Mouse (Mus musculus) hindbrain, embryonic 11.5 days (tissue): ENCODE measurements at regions not wholly inside any gene's neighbourhood (a gene's known extent, or its start where the extent isn't known, plus 50 kb on each side); places are given as distances from the start of the nearest gene placed in this dataset.

ENCODE experiments used
- ATAC-seq: fragments of 200-750 bp; cut with Nextera tagmentation; 2 replicates; pipeline ENCODE4 v1.8.0; 2017; ENCODE audit warnings: mild to moderate bottlenecking, moderate TSS enrichment, moderate library complexity; ENCODE audit not compliant: low FRiP score
- DNase-seq: peaks from one replicate; pipeline ENCODE4 v3.0.0-alpha.2; 2015; ENCODE audit warnings: low spot score
- H3K27ac ChIP-seq: fragments of 300-500 bp; sonication (generic); 2 replicates; pipeline ENCODE4 v1.5.1; 2014; ENCODE audit warnings: mild to moderate bottlenecking, low read depth, low read length
- H3K27me3 ChIP-seq: fragments of 300-500 bp; sonication (generic); 2 replicates; pipeline ENCODE4 v1.6.1; 2014; ENCODE audit warnings: mild to moderate bottlenecking, low read length, moderate library complexity, mixed read lengths; ENCODE audit not compliant: control insufficient read depth, insufficient read depth
- H3K36me3 ChIP-seq: fragments of 300-500 bp; sonication (generic); 2 replicates; pipeline ENCODE4 v1.6.1; 2014; ENCODE audit warnings: mild to moderate bottlenecking, low read length, moderate library complexity, mixed read lengths; ENCODE audit not compliant: control insufficient read depth, insufficient read depth
- H3K4me1 ChIP-seq: fragments of 300-500 bp; sonication (generic); replicated peaks from 2 replicates; pipeline ENCODE4 v1.6.1; 2014; ENCODE audit warnings: low read length, mixed read lengths; ENCODE audit not compliant: control insufficient read depth, insufficient read depth
- H3K4me2 ChIP-seq: fragments of 300-500 bp; sonication (generic); replicated peaks from 2 replicates; pipeline ENCODE4 v1.6.1; 2014; ENCODE audit warnings: mild to moderate bottlenecking, low read depth, low read length
- H3K4me3 ChIP-seq: fragments of 300-500 bp; sonication (generic); 2 replicates; pipeline ENCODE4 v1.5.1; 2014; ENCODE audit warnings: low read depth, low read length
- H3K9ac ChIP-seq: fragments of 300-500 bp; sonication (generic); 2 replicates; pipeline ENCODE4 v1.6.1; 2014; ENCODE audit warnings: low read depth, low read length
- H3K9me3 ChIP-seq: fragments of 300-500 bp; sonication (generic); 2 replicates; pipeline ENCODE4 v1.6.1; 2016; ENCODE audit warnings: low read length; ENCODE audit not compliant: control insufficient read depth
- WGBS: fragments of 180-500 bp; shearing (Covaris S2); extraction: QIAGEN DNeasy Blood & Tissue Kit; methylation state at CpG from one replicate; pipeline ENCODE4 v1.1.7; 2014; 5-methylcytosine and 5-hydroxymethylcytosine counted together

GRCm38 (mm10) chr7:72446911-72447310, 140.5 kb upstream of the Mctp2 start:
- Histone ChIP-seq H3K4me1 (no peaks in the 10 kb centered on the region), H3K36me3 (no peaks in the 10 kb centered on the region), H3K4me3 (no peak overlapping the region), H3K9ac (no peak overlapping the region), H3K4me2 (no peak overlapping the region), H3K9me3 (no peaks in the 10 kb centered on the region), H3K27me3 (no peaks in the 10 kb centered on the region), H3K27ac (no peak overlapping the region)
- ATAC-seq (no peak), DNase-seq (no peak)
- 89% methylated on average over 1 of the region's 1 CpGs for WGBS

DNA sequence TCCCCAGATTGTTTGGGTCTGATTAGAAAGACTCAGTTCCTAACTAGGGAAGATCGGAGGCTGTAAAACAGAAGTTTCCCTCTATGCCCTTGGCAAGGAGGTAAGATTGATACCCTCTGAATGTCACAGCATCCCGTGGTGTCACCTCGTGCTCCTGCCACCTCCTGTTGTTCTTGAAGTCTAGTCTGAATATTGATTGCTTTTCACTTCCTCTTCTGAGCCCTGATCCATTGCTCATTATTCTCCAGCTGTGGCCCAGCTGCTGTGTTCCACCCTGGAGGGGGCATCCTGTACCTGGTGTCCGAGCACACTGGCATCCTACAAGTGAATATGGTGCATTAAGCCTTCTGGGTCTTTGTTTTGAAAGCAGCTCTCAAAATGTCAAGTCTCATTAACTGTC, 156.6 kb upstream of the Mctp2 start:
- Histone ChIP-seq H3K4me2 (no peak overlapping the region), H3K4me3 (no peak overlapping the region), H3K36me3 (no peaks in the 10 kb centered on the region), H3K27ac (no peak overlapping the region), H3K27me3 (no peaks in the 10 kb centered on the region), H3K9me3 (no peaks in the 10 kb centered on the region), H3K9ac (no peak overlapping the region), H3K4me1 (no peaks in the 10 kb centered on the region)
- no peak for DNase-seq
- ATAC-seq = no peak
- 49% methylated on average over 4 of the region's 4 CpGs for WGBS

GRCm38 (mm10) chr7:72464658-72465057, 158.2 kb upstream of the Mctp2 start:
- H3K36me3 ChIP-seq = no peaks in the 10 kb centered on the region
- 84% methylated on average over 1 of the region's 1 CpGs for WGBS
- no peak overlapping the region for H3K27ac ChIP-seq
- no peak for ATAC-seq
- H3K4me3 ChIP-seq = no peak overlapping the region
- no peak overlapping the region for H3K4me2 ChIP-seq
- no peak overlapping the region for H3K9ac ChIP-seq
- H3K27me3 ChIP-seq = no peaks in the 10 kb centered on the region
- H3K9me3 ChIP-seq = no peaks in the 10 kb centered on the region
- no peak for DNase-seq
- H3K4me1 ChIP-seq = no peaks in the 10 kb centered on the region

- DNase-seq (no peak), ATAC-seq (no peak)
- Histone ChIP-seq H3K9ac (no peak overlapping the region), H3K27me3 (no peaks in the 10 kb centered on the region), H3K9me3 (no peaks in the 10 kb centered on the region), H3K36me3 (no peaks in the 10 kb centered on the region), H3K4me3 (no peak overlapping the region), H3K27ac (no peak overlapping the region), H3K4me1 (no peaks in the 10 kb centered on the region), H3K4me2 (no peak overlapping the region)
- WGBS = 67% methylated on average over 2 of the region's 2 CpGs
Measured at GRCm38 (mm10) chr7:72469691-72470090, 163.3 kb upstream of the Mctp2 start.

- H3K4me2 ChIP-seq = no peak overlapping the region
- no peaks in the 10 kb centered on the region for H3K4me1 ChIP-seq
- H3K27me3 ChIP-seq = no peaks in the 10 kb centered on the region
- no peak for DNase-seq
- no peak overlapping the region for H3K9ac ChIP-seq
- no peaks in the 10 kb centered on the region for H3K36me3 ChIP-seq
- no peak overlapping the region for H3K27ac ChIP-seq
- H3K9me3 ChIP-seq = no peaks in the 10 kb centered on the region
- no peak for ATAC-seq
- H3K4me3 ChIP-seq = no peak overlapping the region
- WGBS = 68% methylated on average over 4 of the region's 4 CpGs
Measured at GRCm38 (mm10) chr7:72474751-72475150, 168.3 kb upstream of the Mctp2 start.

DNA sequence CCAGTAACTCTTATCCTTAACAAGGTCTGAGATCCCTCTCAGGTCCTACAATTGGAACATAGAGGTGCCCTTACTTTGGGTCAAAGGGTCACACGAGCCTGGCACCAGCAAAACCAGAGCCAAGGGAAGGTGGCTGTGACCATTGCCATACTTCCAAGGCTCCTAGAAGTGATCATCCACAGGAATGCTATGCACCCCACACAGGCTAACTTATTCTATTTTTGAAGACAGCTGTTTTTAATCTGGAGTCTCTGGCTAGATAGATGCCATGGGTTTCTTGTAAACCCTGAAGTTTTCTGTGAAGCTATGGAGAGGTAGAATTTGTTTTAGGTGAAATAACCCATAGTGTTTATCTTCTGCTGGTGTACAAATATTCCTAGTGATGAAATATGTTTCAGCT, 172.5 kb upstream of the Mctp2 start:
- Histone ChIP-seq H3K4me3 (no peak overlapping the region), H3K4me1 (no peaks in the 10 kb centered on the region), H3K4me2 (no peak overlapping the region), H3K9ac (no peak overlapping the region), H3K9me3 (no peaks in the 10 kb centered on the region), H3K36me3 (no peaks in the 10 kb centered on the region), H3K27me3 (no peaks in the 10 kb centered on the region), H3K27ac (no peak overlapping the region)
- 92% methylated on average over 1 of the region's 1 CpGs for WGBS
- DNase-seq (no peak), ATAC-seq (no peak)

DNA sequence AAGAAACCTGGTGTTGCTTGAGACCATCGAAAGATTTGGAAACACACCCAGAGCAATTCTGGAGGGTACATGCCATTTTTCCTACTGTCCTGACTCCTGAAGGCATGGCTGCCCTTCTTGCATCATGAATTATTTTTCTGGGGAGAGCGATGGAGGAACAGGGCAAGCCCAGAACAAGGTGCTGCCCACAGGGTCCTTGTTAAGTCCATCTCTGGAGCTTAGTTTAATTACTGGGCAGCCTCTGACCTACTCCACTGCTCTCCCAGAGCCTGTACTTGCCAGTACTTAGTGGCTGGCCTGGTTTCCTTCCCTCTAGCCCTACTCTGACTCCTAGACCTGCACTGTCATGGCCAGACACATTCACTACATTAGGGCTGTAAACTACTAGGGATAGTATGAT, 174.9 kb upstream of the Mctp2 start:
- no peak overlapping the region for H3K9ac ChIP-seq
- H3K4me1 ChIP-seq = no peaks in the 10 kb centered on the region
- H3K4me2 ChIP-seq = no peak overlapping the region
- DNase-seq (no peak), ATAC-seq (no peak)
- no peaks in the 10 kb centered on the region for H3K27me3 ChIP-seq
- no peaks in the 10 kb centered on the region for H3K9me3 ChIP-seq
- H3K4me3 ChIP-seq = no peak overlapping the region
- H3K27ac ChIP-seq = no peak overlapping the region
- WGBS = 87% methylated on average over 2 of the region's 2 CpGs
- no peaks in the 10 kb centered on the region for H3K36me3 ChIP-seq

DNA sequence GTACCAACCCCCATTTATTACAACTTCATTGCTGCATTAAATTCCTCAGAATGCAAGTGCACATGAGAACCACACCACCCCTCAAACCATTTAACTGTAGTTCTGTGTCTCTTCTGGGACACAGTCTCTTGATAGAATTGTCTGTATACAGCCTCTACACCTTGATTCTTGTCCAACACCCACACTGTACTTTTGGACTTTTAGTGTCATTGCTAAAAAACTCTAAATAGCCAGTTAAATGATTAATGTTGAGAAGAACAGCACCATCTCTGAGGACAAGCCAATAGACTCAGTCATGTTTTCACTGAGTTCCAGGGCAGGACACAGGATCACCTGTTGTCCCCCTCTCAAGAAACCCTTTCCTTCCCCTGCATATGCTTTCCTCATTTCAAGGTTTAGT, 183.8 kb upstream of the Mctp2 start:
- no peak overlapping the region for H3K4me2 ChIP-seq
- H3K27me3 ChIP-seq = no peaks in the 10 kb centered on the region
- no peak for DNase-seq
- H3K9me3 ChIP-seq = no peaks in the 10 kb centered on the region
- H3K4me3 ChIP-seq = no peak overlapping the region
- H3K27ac ChIP-seq = no peak overlapping the region
- no peaks in the 10 kb centered on the region for H3K36me3 ChIP-seq
- no peak for ATAC-seq
- H3K4me1 ChIP-seq = no peaks in the 10 kb centered on the region
- H3K9ac ChIP-seq = no peak overlapping the region

DNA sequence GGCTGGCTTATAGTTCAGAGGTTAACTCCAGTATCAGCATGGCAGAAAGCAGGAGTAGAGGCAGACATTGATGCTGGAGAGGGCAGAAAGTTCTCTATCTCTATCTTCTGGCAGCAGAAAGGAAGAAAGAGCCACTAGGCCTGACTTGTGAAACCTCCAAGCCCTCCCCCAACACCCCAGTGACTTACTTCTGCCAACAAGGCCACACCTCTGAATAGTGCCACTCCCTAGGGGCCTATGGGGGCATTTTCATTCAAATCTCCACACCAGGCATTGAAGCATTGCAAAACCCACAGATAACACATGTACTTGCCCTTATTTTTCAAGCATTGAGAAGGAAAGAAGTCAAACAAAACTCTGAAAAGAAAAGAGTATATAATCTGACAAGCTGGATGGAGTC, 186.9 kb upstream of the Mctp2 start:
- DNase-seq (no peak), ATAC-seq (no peak)
- no peaks in the 10 kb centered on the region for H3K36me3 ChIP-seq
- no peak overlapping the region for H3K27ac ChIP-seq
- no peak overlapping the region for H3K4me2 ChIP-seq
- H3K27me3 ChIP-seq = no peaks in the 10 kb centered on the region
- H3K9me3 ChIP-seq = no peaks in the 10 kb centered on the region
- H3K4me1 ChIP-seq = no peaks in the 10 kb centered on the region
- no peak overlapping the region for H3K4me3 ChIP-seq
- H3K9ac ChIP-seq = no peak overlapping the region
